Mouse (Mus musculus) testis, adult 2 months (tissue): Measurements from ENCODE around the gene Psma5. TPM values are rescaled to one million over a fixed set of nuclear protein-coding genes. Genes with fewer than 3 reads are reported as not detected.
"Not testable (repeated sequence)": the region's sequence is repeated elsewhere in the genome, so short reads cannot be mapped to it uniquely, and the experiment has no call there.

ENCODE experiments used
- H3K27ac ChIP-seq: fragments of 200-500 bp; 2 replicates; pipeline ENCODE4 v1.5.1; 2012; ENCODE audit warnings: low read depth, low read length; ENCODE audit not compliant: control insufficient read depth, insufficient read depth
- H3K27me3 ChIP-seq: fragments of 200-500 bp; 2 replicates; pipeline ENCODE4 v1.6.1; 2012; ENCODE audit warnings: mild to moderate bottlenecking, low read length, moderate library complexity; ENCODE audit not compliant: control insufficient read depth, insufficient read depth
- H3K36me3 ChIP-seq: fragments of 200-500 bp; 2 replicates; pipeline ENCODE4 v1.6.1; 2012; ENCODE audit warnings: mild to moderate bottlenecking, low read length; ENCODE audit not compliant: control insufficient read depth, insufficient read depth
- H3K4me1 ChIP-seq: fragments of 200-500 bp; 2 replicates; pipeline ENCODE4 v1.6.1; 2012; ENCODE audit warnings: low read length; ENCODE audit not compliant: control insufficient read depth, insufficient read depth
- H3K4me3 ChIP-seq: fragments of 200-500 bp; 2 replicates; pipeline ENCODE4 v1.5.1; 2012; ENCODE audit warnings: low read depth, mild to moderate bottlenecking, low read length, moderate library complexity, mixed read lengths; ENCODE audit not compliant: control insufficient read depth
- CTCF ChIP-seq: fragments of 200-500 bp; IDR thresholded peaks from 2 replicates; pipeline ENCODE4 v1.5.1; 2012; ENCODE audit warnings: low read depth, mild to moderate bottlenecking, inconsistent platforms, low read length, moderate library complexity; ENCODE audit not compliant: control insufficient read depth, insufficient read depth, insufficient replicate concordance
- POLR2A ChIP-seq: fragments of 200-500 bp; IDR thresholded peaks from 2 replicates; pipeline ENCODE4 v1.6.1; 2012; ENCODE audit warnings: low read depth, mild to moderate bottlenecking, inconsistent platforms, low read length, moderate library complexity; ENCODE audit not compliant: control insufficient read depth
- polyA plus RNA-seq: library from polyadenylated mRNA; depleted of rRNA; stranded (reverse); fragments of >200 nt; gene quantifications from 2 replicates; pipeline ENCODE4 v1.2.3, GENCODE M21; 2012

Psma5 gene
- polyA plus RNA-seq, 1 experiment = 38.2 TPM

- no peaks in the 10 kb centered on the region for H3K36me3 ChIP-seq
- TF ChIP-seq CTCF (no peak), POLR2A (no peak)
- no peak overlapping the region for H3K27ac ChIP-seq
- peaks cover 10% of the 10 kb centered on the region for H3K4me1 ChIP-seq
- no peaks in the 10 kb centered on the region for H3K27me3 ChIP-seq
- H3K4me3 ChIP-seq = no peak overlapping the region
Observed at GRCm38 (mm10) chr3:108214734-108215133, 42.0 kb upstream of the Psma5 start.

DNA sequence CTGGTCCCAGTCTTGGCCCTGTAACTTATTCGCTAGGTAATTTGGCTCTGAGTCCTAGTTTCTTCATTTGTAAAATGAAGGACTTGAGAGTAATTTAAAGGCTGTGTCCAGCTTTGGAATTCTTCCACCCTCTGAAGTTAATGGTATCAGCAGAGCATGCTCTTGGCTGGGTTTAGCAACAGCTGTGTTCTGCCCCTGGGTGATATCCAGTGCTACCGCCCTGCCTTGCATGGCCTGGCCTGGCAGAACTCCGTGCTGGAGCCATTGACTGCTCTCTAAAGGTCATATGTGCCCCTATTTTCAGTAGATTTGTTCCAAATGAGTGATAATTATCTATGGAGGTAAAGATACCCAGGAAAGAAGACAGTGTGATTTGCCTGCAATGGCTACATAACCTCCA, 36.1 kb upstream of the Psma5 start:
- H3K4me3 ChIP-seq = no peak overlapping the region
- no peaks in the 10 kb centered on the region for H3K36me3 ChIP-seq
- H3K4me1 ChIP-seq = no peaks in the 10 kb centered on the region
- H3K27ac ChIP-seq = no peak overlapping the region
- TF ChIP-seq POLR2A (no peak), CTCF (no peak)
- peaks cover 2% of the 10 kb centered on the region; the same call in 1 of the 2 replicates for H3K27me3 ChIP-seq

- H3K4me1 ChIP-seq = peaks cover 6% of the 10 kb centered on the region
- H3K27me3 ChIP-seq = peaks cover 9% of the 10 kb centered on the region
- TF ChIP-seq CTCF (no peak), POLR2A (no peak)
- H3K27ac ChIP-seq = no peak overlapping the region
- H3K36me3 ChIP-seq = no peaks in the 10 kb centered on the region
- peak overlapping the region; percentile 87 for H3K4me3 ChIP-seq
Observed at GRCm38 (mm10) chr3:108225711-108226557, 30.8 kb upstream of the Psma5 start.

- H3K4me3 ChIP-seq = peak within 1 kb of the TSS; percentile 87
- peaks cover 9% of the 10 kb centered on the region for H3K27me3 ChIP-seq
- no peak within 1 kb of the TSS for H3K27ac ChIP-seq
- H3K36me3 ChIP-seq = no peaks in the 10 kb centered on the region
- TF ChIP-seq POLR2A = no peak
- no peak for TF ChIP-seq CTCF
- peaks cover 6% of the 10 kb centered on the region for H3K4me1 ChIP-seq
Observed at GRCm38 (mm10) chr3:108226558-108227350, 30.0 kb upstream of the Psma5 start, which contains the start of gene Sypl2. Gene Sypl2 (minus strand): TSS chr3:108226648.

- peaks cover 6% of the 10 kb centered on the region for H3K4me1 ChIP-seq
- H3K27ac ChIP-seq = no peak overlapping the region
- H3K27me3 ChIP-seq = peaks cover 9% of the 10 kb centered on the region
- no peak overlapping the region for H3K4me3 ChIP-seq
- TF ChIP-seq CTCF (no peak), POLR2A (no peak)
- H3K36me3 ChIP-seq = no peaks in the 10 kb centered on the region
Observed at GRCm38 (mm10) chr3:108227521-108227920, 29.2 kb upstream of the Psma5 start.

- H3K4me3 ChIP-seq = no peak overlapping the region
- no peak overlapping the region for H3K27ac ChIP-seq
- peaks cover 2% of the 10 kb centered on the region for H3K27me3 ChIP-seq
- H3K36me3 ChIP-seq = no peaks in the 10 kb centered on the region
- H3K4me1 ChIP-seq = peaks cover under 1% of the 10 kb centered on the region
- TF ChIP-seq POLR2A = no peak
- TF ChIP-seq CTCF = no peak
Observed at GRCm38 (mm10) chr3:108231646-108232045, 25.1 kb upstream of the Psma5 start.

- H3K4me1 ChIP-seq, H3K36me3 ChIP-seq, H3K27ac ChIP-seq, H3K27me3 ChIP-seq, H3K4me3 ChIP-seq: not testable (repeated sequence)
Observed at GRCm38 (mm10) chr3:108237474-108238102, 19.1 kb upstream of the Psma5 start.
